Mouse (Mus musculus) activated CD4-positive, CD25-positive, alpha-beta regulatory T cell, adult 9 weeks (primary cell): ENCODE measurements around the gene Sprr2e. TPM values are rescaled to one million over a fixed set of nuclear protein-coding genes. Genes with fewer than 3 reads are reported as not detected.

Source experiments
- polyA plus RNA-seq: library from polyadenylated mRNA; unstranded; fragments of 100-300 nt; shearing (Covaris generic); gene quantifications from one replicate; pipeline ENCODE4 v1.2.1, GENCODE M21; 2017

Gene Sprr2e
- not detected for polyA plus RNA-seq

GRCm38 (mm10) chr3:92351843-92352242 lies at the start of gene Sprr2e:
TSS of gene Sprr2e (plus strand) at chr3:92352143.

GRCm38 (mm10) chr3:92316320-92316719 lies 35.6 kb upstream of the Sprr2e start, which contains the start of gene Sprr2b:
TSS of gene Sprr2b (plus strand) at chr3:92316620.

GRCm38 (mm10) chr3:92338840-92339239 lies 13.1 kb upstream of the Sprr2e start, which contains the start of gene Sprr2d:
TSS of gene Sprr2d (plus strand) at chr3:92339140.

GRCm38 (mm10) chr3:92364887-92365286 lies 12.9 kb downstream of the Sprr2e start, which contains the start of gene Sprr2f:
TSS of gene Sprr2f (plus strand) at chr3:92365187.

GRCm38 (mm10) chr3:92385385-92385784 lies 33.4 kb downstream of the Sprr2e start, which contains the start of gene Sprr2h:
TSS of gene Sprr2h (plus strand) at chr3:92385685.

Other genes starting within 250 kb of the Sprr2e start
- not detected for gene Prr9, start 228.2 kb upstream of the Sprr2e start, polyA plus RNA-seq
- gene Lelp1, start 209.4 kb upstream of the Sprr2e start, polyA plus RNA-seq, result not detected
- gene Sprr2a1, start 136.3 kb upstream of the Sprr2e start, polyA plus RNA-seq, result not detected
- not detected for gene Sprr2a2, start 136.2 kb upstream of the Sprr2e start, polyA plus RNA-seq
- gene Sprr2a3, start 66.7 kb upstream of the Sprr2e start, polyA plus RNA-seq, result not detected
- not detected for gene Sprr2b, start 35.5 kb upstream of the Sprr2e start, polyA plus RNA-seq
- gene Sprr2d, start 13.0 kb upstream of the Sprr2e start, polyA plus RNA-seq, result not detected
- not detected for gene Sprr2f, start 13.0 kb downstream of the Sprr2e start, polyA plus RNA-seq
- gene Sprr2h, start 33.5 kb downstream of the Sprr2e start, polyA plus RNA-seq, result not detected
- gene Sprr2i, start 55.8 kb downstream of the Sprr2e start, polyA plus RNA-seq, result not detected
- gene Sprr2j-ps, start 65.9 kb downstream of the Sprr2e start, polyA plus RNA-seq, result not detected
- gene Gm9774, start 77.3 kb downstream of the Sprr2e start, polyA plus RNA-seq, result 17.2 TPM
- gene Sprr2k, start 80.4 kb downstream of the Sprr2e start, polyA plus RNA-seq, result not detected
- not detected for gene Sprr1b, start 86.6 kb downstream of the Sprr2e start, polyA plus RNA-seq
- gene Sprr3, start 106.6 kb downstream of the Sprr2e start, polyA plus RNA-seq, result not detected
- gene Sprr1a, start 133.8 kb downstream of the Sprr2e start, polyA plus RNA-seq, result not detected
- not detected for gene Sprr4, start 148.3 kb downstream of the Sprr2e start, polyA plus RNA-seq
- not detected for gene 2310046K23Rik, start 182.4 kb downstream of the Sprr2e start, polyA plus RNA-seq
- gene Ivl, start 221.6 kb downstream of the Sprr2e start, polyA plus RNA-seq, result not detected
- not detected for gene Smcp, start 236.9 kb downstream of the Sprr2e start, polyA plus RNA-seq